Mouse (Mus musculus) bone marrow, adult 2 months (tissue): Measurements from ENCODE around the gene Phactr2.

Source experiments
- CTCF ChIP-seq: fragments of 200-500 bp; IDR thresholded peaks from 2 replicates; pipeline ENCODE4 v1.5.1; 2011; ENCODE audit warnings: low read length, control low read depth; ENCODE audit not compliant: control insufficient read depth, insufficient read depth
- POLR2A ChIP-seq: fragments of 200-500 bp; IDR thresholded peaks from 2 replicates; pipeline ENCODE4 v1.6.1; 2011; ENCODE audit warnings: low read depth, mild to moderate bottlenecking, control low read depth, low read length, borderline replicate concordance; ENCODE audit not compliant: control insufficient read depth

GRCm38 (mm10) chr10:13234503-13234902, 239.7 kb downstream of the Phactr2 start:
- TF ChIP-seq CTCF (no peak), POLR2A (no peak)
